Mouse (Mus musculus): ENCODE results near the gene Gfra4. TPM values are rescaled to one million over a fixed set of nuclear protein-coding genes. Genes with fewer than 3 reads are reported as not detected.
A peak's percentile ranks its signal among the peaks of the same experiment; 100 is the strongest.
"Not testable (repeated sequence)": the region's sequence is repeated elsewhere in the genome, so short reads cannot be mapped to it uniquely, and the experiment has no call there.

Gfra4 gene
- polyA plus RNA-seq, 2 experiments, result 0.15 to 0.16 TPM

- Histone ChIP-seq H3K9me3 (ENCODE audit: control insufficient read depth, low read length) (no peaks in the 10 kb centered on the region), H3K4me1 (replicated peaks; ENCODE audit: control insufficient read depth in 2 of 2, insufficient read depth in 2 of 2, low read length in 1 of 2) (peaks cover 2 to 8% of the 10 kb centered on the region in 2 experiments; a peak in 3 of 4 replicates), H3K4me3 (ENCODE audit: insufficient read depth in 1 of 2, low read depth in 2 of 2, low read length in 2 of 2) (no peak overlapping the region), H3K9ac (replicated peaks) (no peak overlapping the region), H3K27me3 (ENCODE audit: control insufficient read depth, insufficient read depth, low read length) (peaks cover 27% of the 10 kb centered on the region), H3K36me3 (replicated peaks; ENCODE audit: control insufficient read depth, insufficient read depth, low read depth) (no peaks in the 10 kb centered on the region), H3K4me2 (ENCODE audit: low read depth) (no peak overlapping the region), H3K27ac (no peak overlapping the region)
- no peak for DNase-seq (ENCODE audit: low read depth in 3 of 3, low spot score in 3 of 3)
- TF ChIP-seq CTCF (IDR thresholded peaks at IDR 0.05; ENCODE audit: low read depth), result no peak
- no peak for TF ChIP-seq EP300 (IDR thresholded peaks at IDR 0.05; ENCODE audit: low read depth)
- ATAC-seq (ENCODE audit: insufficient read depth), result no peak
- WGBS (ENCODE audit: insufficient replicate concordance), result 79% methylated on average over 2 of the region's 2 CpGs
Observed at GRCm38 (mm10) chr2:131036343-131036742, 6.5 kb downstream of the Gfra4 start.

GRCm38 (mm10) chr2:131031406-131031805 is 11.5 kb downstream of the Gfra4 start:
- not testable (repeated sequence) for H3K36me3 ChIP-seq (replicated peaks; ENCODE audit: control insufficient read depth, insufficient read depth, low read depth); H3K27ac ChIP-seq; H3K9me3 ChIP-seq (ENCODE audit: control insufficient read depth, low read length); H3K27me3 ChIP-seq (ENCODE audit: control insufficient read depth, insufficient read depth, low read length); H3K4me3 ChIP-seq (ENCODE audit: insufficient read depth in 1 of 2, low read depth in 2 of 2, low read length in 2 of 2); DNase-seq (ENCODE audit: low read depth in 3 of 3, low spot score in 3 of 3); H3K9ac ChIP-seq (replicated peaks)
- Histone ChIP-seq H3K4me2 (ENCODE audit: low read depth) (peak overlapping the region; percentile 16; the same call in 1 of the 2 replicates), H3K4me1 (replicated peaks; ENCODE audit: control insufficient read depth in 2 of 2, insufficient read depth in 2 of 2, low read length in 1 of 2) (peaks cover 12 to 23% of the 10 kb centered on the region in 2 experiments)
- 8% methylated on average over 1 of the region's 1 CpGs for WGBS (ENCODE audit: insufficient replicate concordance)
- peak; percentile 79 for TF ChIP-seq EP300 (IDR thresholded peaks at IDR 0.05; ENCODE audit: low read depth)
- ATAC-seq (ENCODE audit: insufficient read depth), result peak; percentile 78

GRCm38 (mm10) chr2:131030998-131031397 is 11.9 kb downstream of the Gfra4 start:
- H3K27me3 ChIP-seq (ENCODE audit: control insufficient read depth, insufficient read depth, low read length), result no peaks in the 10 kb centered on the region
- H3K4me2 ChIP-seq (ENCODE audit: low read depth), result no peak overlapping the region
- H3K36me3 ChIP-seq (replicated peaks; ENCODE audit: control insufficient read depth, insufficient read depth, low read depth), result no peaks in the 10 kb centered on the region
- H3K9ac ChIP-seq (replicated peaks), result no peak overlapping the region
- no peak overlapping the region for H3K4me3 ChIP-seq (ENCODE audit: insufficient read depth in 1 of 2, low read depth in 2 of 2, low read length in 2 of 2)
- ATAC-seq (ENCODE audit: insufficient read depth) (peak; percentile 55; the same call in 1 of the 2 replicates), DNase-seq (ENCODE audit: low read depth in 3 of 3, low spot score in 3 of 3) (no peak)
- TF ChIP-seq CTCF (IDR thresholded peaks at IDR 0.05; ENCODE audit: low read depth), result no peak
- WGBS (ENCODE audit: insufficient replicate concordance), result 64% methylated on average over 1 of the region's 1 CpGs
- no peaks in the 10 kb centered on the region for H3K9me3 ChIP-seq (ENCODE audit: control insufficient read depth, low read length)
- H3K27ac ChIP-seq, result no peak overlapping the region
- peaks cover 12 to 23% of the 10 kb centered on the region in 2 experiments for H3K4me1 ChIP-seq (replicated peaks; ENCODE audit: control insufficient read depth in 2 of 2, insufficient read depth in 2 of 2, low read length in 1 of 2)

- Histone ChIP-seq H3K36me3 (replicated peaks; ENCODE audit: control insufficient read depth, insufficient read depth, low read depth) (no peaks in the 10 kb centered on the region), H3K27ac (no peak overlapping the region), H3K4me1 (replicated peaks; ENCODE audit: control insufficient read depth in 2 of 2, insufficient read depth in 2 of 2, low read length in 1 of 2) (peaks cover 12 to 23% of the 10 kb centered on the region in 2 experiments), H3K4me3 (ENCODE audit: insufficient read depth in 1 of 2, low read depth in 2 of 2, low read length in 2 of 2) (no peak overlapping the region), H3K27me3 (ENCODE audit: control insufficient read depth, insufficient read depth, low read length) (no peaks in the 10 kb centered on the region), H3K9me3 (ENCODE audit: control insufficient read depth, low read length) (no peaks in the 10 kb centered on the region), H3K9ac (replicated peaks) (no peak overlapping the region), H3K4me2 (ENCODE audit: low read depth) (no peak overlapping the region)
- WGBS (ENCODE audit: insufficient replicate concordance), result 75% methylated on average over 2 of the region's 2 CpGs
- DNase-seq (ENCODE audit: low read depth in 3 of 3, low spot score in 3 of 3), result no peak
- TF ChIP-seq CTCF (IDR thresholded peaks at IDR 0.05; ENCODE audit: low read depth), result no peak
- no peak for TF ChIP-seq EP300 (IDR thresholded peaks at IDR 0.05; ENCODE audit: low read depth)
- ATAC-seq (ENCODE audit: insufficient read depth), result no peak
Observed at GRCm38 (mm10) chr2:131030561-131030960, 12.3 kb downstream of the Gfra4 start.

- no peak overlapping the region for H3K9ac ChIP-seq (replicated peaks)
- H3K4me3 ChIP-seq (ENCODE audit: insufficient read depth in 1 of 2, low read depth in 2 of 2, low read length in 2 of 2), result no peak overlapping the region
- H3K4me2 ChIP-seq (ENCODE audit: low read depth), result no peak overlapping the region
- no peak overlapping the region; the same call in 1 of the 2 replicates for H3K27ac ChIP-seq
- no peaks in the 10 kb centered on the region for H3K27me3 ChIP-seq (ENCODE audit: control insufficient read depth, insufficient read depth, low read length)
- H3K36me3 ChIP-seq (replicated peaks; ENCODE audit: control insufficient read depth, insufficient read depth, low read depth), result no peaks in the 10 kb centered on the region
- ATAC-seq (ENCODE audit: insufficient read depth) (peak; percentile 49), DNase-seq (ENCODE audit: low read depth in 3 of 3, low spot score in 3 of 3) (no peak)
- H3K9me3 ChIP-seq (ENCODE audit: control insufficient read depth, low read length), result no peaks in the 10 kb centered on the region
- TF ChIP-seq EP300 (IDR thresholded peaks at IDR 0.05; ENCODE audit: low read depth) (no peak), CTCF (IDR thresholded peaks at IDR 0.05; ENCODE audit: low read depth) (no peak; the same call in 1 of the 2 replicates)
- H3K4me1 ChIP-seq (replicated peaks; ENCODE audit: control insufficient read depth in 2 of 2, insufficient read depth in 2 of 2, low read length in 1 of 2), result peaks cover 12 to 23% of the 10 kb centered on the region in 2 experiments
- 52% methylated on average over 9 of the region's 9 CpGs for whole genome bisulfite sequencing (ENCODE audit: insufficient replicate concordance)
Observed at GRCm38 (mm10) chr2:131029065-131029935, 13.6 kb downstream of the Gfra4 start.

Data from liver, embryonic 14.5 days (tissue).